Mouse (Mus musculus) kidney, postnatal 36 days (tissue): ENCODE data around the gene Erich2.
A peak's percentile ranks its signal among the peaks of the same experiment; 100 is the strongest.

ENCODE experiments used
- DNase-seq, 2 experiments: peaks; one replicate each; pipeline ENCODE4 v3.0.0; 2021 to 2022; ENCODE audit warnings: mixed read lengths in 2 of 2

The Erich2 gene

DNA sequence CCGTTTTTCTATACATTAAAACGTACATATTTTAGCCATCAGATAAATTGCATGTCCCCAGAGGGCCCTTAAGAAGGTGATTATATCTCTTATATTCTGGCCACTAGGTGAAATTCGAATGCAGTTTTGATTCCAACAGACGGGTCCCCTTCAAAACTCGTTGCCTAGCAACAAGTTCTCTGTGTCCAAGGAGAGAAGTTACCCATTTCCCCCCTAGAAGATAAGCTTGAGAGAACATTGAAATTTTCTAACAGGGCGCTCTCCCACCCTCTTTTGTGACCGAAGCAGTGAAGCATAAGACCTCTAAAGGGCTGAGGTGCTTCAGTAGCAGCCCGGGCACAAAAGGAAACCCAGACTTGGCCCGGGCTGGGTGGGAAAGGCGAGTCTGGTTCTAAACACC lies at the start of gene Erich2:
Erich2 (plus strand) TSS at position 324 of the 400 bp plus-strand sequence.
- DNase-seq, result no peak

DNA sequence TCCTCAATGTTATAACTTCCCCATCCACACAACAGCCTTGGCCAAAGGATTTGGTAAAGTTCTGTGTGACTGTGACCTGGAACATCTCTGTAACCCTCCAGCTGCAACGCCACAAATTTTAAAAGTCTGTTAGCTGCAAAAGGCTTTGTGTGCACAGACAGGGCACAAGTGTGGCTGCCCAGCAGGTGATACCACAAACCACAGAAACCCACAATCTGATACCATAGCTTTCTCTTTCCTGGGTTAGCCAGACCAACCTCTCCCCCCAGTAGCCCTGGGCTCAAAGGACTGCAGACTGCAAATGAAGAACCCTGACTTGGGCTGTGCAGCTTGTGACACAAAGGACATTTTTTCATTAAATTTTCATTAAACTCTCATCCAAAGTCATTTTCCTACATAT lies 45.0 kb upstream of the Erich2 start:
- DNase-seq, result no peak

DNA sequence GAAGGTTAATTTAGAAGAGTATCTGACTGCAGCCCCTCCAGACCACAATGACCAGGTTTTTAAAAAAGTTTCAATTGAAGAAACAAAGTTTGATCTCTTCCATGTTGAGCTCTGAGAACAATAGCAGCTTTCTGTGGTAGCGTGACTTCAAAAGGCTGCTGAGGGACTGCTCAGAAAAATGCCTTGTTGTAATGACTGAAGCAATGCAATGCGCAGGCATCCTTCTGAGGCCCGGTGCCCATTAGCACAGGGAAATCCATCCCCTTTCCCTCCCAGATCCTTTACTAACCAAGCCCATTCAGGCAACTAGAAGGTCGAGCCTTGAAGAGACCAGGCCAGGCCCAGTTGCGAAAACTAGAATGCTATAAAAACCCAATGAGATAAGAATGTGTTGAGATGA lies 37.5 kb upstream of the Erich2 start:
- DNase-seq, result no peak

DNA sequence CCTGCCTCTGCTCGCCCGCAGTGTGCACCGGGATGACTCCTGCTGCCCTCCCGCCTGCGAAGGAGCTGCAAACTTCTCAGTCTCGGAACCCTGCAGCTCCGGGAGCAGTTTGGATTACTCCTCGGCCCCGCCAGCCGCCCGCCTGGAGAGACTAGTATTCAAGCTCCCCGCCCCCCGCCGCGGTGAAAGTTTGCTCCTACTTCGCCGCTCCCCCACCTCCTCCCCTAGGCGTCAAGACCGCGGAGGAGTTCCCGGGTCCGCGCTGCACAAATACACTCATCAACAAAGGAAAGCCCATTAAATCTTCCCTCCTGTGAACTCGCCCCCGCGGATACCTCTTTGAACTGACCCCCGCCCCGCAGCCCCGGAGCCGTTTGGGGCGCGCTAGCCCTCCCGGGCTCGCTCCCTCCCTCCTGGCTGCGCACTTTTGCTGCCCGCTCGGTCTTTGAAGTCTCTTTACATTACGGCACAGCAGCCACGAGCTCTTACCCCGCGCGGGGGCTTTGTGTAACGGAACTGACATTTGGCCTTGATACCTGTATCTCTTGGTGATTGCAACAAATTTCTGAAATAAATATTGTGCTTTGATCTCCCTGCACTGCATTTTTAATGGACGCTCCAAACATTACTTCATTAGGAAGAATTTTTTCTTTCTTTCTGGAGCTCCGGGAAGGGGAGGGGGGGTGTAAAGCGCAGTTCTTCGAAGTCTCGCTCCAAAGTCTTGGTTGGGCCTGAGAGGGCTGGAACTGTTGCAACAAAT lies 36.6 kb upstream of the Erich2 start:
- DNase-seq, result peak; percentile 32 to 73

DNA sequence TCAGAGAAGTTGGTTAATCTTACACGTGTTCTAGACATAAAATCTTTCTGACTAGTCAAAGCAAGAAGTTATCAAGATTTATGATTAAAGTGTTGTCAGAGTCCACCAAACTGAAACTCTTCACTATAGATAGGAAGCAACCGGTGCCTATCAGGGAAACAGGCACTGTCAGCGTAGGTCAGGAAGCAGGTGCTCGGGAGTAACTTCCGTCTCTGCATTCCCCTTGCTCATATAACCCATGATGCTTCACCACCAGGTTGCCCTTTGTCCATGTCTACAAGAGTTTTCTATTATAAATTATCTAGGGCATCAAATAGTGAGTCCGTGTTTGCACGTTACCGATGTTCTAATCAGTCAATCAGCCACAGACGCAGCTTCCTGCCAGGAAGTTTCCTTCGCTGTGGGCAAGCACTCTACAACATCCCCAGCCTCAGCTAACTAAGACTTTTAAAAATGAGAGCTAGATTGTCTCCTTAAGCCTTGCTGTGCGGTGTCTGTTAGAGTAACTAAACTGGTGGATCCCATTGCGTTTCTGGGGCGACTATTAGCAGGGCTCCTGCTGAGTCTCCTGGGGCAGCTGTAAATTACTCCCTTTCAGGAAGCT lies 10.8 kb upstream of the Erich2 start:
- DNase-seq, result no peak

DNA sequence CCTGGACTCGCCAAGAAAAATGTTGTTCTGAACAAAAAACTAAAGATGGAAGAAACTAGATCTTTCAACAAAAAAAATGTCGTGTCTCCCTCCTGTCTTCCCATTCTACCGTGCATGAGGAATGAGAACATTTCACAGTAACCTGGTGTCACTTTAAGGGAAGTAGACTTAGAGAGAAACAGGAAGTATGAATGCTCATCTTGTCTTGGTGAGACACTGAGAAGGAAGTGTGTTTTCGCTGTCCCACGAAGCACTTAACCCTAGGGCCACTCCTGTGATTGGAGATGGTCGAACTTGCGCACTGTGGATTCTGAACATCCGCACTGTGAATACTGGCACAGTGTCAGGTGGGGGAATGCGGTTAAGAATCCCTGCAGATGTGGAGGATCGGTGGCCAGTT lies 5.2 kb upstream of the Erich2 start:
- no peak for DNase-seq

DNA sequence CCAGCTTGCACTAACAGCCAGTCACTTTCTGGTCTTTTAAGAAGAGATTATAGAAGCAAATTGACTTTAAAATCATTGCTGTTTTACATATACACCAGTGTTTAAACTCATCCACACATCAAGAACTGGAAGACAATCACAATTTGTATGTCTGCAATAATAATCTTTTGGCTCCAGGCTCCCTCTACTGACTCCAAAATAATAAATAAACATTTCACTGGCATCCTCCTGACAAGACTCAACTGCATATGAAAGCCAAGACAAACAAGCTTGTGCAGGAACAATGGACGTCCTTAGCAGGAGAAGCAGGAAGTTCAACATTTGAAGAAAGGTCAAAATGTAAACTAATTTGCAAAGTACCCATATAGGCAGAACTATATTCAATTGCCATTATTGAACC lies 3.4 kb upstream of the Erich2 start:
- peak in 1 of 2 experiments; percentile 12 for DNase-seq

DNA sequence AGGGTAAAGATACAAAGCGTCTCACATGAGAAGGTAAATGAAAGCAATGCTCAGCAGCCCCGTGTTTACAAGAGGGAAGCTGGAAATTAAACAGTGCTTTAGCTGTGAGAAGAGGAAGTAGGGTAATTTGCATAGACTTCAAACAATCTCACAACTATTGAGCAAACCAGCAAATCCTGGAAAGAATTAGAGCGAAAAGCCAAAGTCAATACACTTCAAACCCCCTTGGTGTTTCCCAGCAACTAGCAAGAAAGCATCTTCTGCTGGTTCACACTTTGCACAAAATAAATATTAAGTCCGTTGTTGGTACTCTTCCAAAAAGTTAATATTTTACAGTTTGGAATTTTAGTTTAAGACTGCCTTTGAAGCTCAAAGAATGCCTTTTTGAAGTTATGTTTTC lies 2.7 kb upstream of the Erich2 start:
- DNase-seq, result peak in 1 of 2 experiments; percentile 14

DNA sequence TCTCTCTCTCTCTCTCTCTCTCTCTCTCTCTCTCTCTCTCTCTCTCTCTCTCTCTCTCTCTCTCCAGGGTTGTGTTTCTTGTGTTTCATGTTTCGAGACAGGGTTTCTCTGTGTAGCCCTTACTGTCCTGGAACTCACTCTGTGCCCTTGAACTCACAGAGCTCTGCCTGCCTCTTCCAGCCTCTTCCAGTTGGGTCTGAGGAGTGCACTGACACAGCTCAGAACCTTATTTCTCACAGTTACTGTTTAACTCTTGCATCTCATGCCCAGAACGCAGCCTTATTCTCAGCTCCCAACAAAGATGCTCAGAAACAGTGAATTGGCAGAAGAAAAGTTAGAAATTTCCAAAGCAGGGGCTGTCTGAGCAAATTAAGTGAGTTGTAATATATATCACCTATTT lies 2.2 kb upstream of the Erich2 start:
- peak; percentile 43 to 45 for DNase-seq

DNA sequence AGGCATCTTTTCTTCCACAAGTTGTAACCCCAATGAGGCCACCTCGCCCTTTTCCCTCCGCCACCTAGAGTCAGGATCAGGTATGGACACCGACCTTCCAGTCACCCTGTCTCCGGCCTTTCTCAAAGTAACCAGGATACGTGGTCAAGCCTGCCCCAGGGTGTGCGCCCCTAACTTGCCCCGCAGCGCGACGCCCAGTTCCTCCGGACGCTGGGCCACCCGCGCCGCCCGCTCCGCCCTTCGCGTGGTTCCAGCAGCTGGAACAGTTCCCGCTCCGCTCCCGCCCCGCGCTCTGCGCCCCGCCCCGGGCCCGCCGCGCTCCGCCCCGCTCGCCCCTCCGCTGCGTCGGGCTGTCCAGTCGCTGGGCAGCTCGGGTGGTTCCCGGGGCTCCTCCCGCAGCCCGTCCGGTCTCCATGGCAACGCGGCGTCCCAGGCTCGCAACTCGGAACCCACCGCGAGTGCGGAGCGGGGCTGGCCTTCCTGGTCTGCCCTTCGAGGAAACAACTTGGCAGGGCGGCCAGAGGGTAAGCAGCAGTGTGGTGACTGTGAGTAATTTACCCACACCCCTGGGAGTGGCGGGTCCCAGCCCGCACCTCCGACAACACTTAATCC lies 508 bp downstream of the Erich2 start:
- peak; percentile 91 to 94 for DNase-seq

DNA sequence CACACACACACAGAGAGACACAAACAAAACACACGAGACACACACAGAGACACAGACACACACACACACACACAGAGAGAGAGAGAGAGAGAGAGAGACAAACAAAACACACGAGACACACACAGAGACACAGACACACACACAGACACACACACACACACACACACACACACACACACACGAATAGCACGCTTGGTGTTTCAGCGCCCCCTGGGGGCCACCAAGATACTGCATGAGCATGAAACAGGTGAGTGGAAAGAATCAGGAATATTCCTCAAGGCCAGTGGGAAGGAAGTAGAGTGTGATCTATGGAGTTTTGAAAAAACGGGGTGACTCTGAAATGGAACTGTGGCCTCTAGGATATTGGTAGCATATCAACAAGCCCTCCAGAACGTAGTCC lies 29.7 kb downstream of the Erich2 start:
- peak; percentile 29 to 87 for DNase-seq

DNA sequence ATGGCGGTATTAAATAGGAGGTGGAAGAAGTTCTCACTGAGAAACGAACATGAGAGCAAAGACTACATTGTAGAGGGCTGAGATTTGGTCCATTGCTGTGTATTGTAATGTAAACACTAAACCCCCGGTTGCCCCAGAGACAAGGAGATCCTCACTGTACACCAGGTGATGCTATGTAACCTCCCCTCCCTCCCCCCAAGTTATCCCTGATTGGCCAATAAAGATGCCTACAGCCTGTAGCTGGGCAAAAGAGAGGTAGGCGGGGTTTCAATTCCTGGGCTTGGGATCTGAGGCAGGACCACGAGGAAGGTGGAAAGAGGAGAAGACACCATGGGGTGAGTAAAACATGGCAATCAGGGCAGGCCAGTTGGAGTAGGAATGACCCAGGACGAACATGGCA lies 42.1 kb downstream of the Erich2 start:
- no peak for DNase-seq

DNA sequence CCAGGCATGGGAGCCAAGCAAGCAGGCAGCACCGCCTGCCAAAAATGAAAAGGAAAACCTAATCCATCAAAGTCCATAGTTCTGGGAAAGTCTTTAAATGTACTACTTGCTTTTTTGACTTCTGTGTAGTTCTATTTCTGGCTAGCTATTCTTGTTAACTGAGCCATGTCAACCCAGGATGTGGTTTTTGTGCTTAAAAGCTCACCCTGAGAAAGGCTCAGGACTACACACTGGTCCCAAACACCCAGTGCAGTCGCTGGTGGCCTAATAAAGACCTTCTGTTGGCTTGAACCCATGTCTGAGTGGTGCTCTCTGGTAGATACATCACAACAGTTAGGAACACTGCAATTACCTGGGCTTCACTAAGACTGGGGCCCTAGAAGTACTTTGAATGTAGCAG lies 42.8 kb downstream of the Erich2 start:
- no peak for DNase-seq

DNA sequence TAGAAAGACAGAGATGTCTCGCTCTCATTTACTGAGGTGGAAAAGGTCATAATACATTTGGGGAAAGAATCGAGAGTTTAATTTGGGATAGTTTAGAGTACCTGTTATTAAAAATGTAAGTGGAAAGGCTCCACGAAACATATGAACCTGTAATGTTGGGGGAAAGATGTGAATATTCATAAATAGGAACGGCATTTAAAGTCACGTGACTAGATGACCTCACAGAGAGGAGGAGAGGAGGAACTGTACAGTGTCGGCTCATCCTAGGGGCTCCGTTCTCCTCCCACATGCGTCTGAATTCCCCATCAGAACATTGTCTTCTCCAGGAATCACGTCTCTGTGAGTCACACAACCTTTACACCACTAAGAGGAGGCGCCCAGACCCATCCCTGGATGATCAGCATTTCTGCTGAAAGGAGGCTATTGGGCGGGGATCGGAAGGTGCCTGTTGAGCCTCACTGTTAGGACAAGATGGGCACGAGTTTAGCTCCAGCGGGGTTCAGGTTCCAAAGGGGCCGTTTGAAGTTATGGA lies 43.5 kb downstream of the Erich2 start:
- DNase-seq, result no peak

DNA sequence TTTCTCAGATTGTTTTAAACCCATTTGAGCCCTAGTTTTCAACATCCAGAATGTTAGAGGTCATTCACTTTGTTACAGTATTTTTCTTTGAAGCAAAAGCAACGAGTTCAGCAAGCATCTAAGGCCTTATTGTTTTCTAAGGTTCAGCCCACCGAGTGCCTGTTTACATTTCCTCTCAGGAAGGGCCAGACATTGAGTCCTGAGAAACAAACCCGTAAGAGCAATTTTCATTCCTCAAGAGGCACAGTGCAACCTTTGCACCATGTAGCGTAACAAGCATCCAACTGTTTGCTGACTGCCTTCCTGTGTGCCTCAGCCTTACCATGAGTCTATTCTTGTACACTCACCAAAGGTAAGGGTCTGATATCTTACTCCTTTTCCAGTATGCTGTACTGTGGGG lies 44.2 kb downstream of the Erich2 start, which contains the start of gene Gad1:
Gad1 (plus strand) TSS at position 301 of the 400 bp plus-strand sequence.
- DNase-seq, result no peak

DNA sequence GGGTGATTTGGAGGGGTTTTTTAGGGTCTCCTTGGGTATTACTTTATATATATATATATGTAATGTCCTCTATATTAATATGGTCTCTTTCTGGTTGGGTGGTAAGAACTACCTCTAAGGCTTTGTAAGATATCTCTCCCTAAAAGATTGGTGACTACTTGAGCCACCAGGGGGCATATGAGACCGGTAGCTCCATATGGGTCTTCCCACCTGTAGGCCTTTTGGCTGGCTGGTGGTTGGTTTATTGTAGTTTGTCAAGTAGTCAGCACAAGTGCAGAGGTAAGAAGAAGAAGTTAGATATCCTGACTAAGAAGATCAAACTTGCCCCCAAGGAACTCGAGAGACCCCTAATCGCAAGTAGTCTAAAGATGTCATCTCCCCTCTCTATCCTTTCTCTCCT lies 45.2 kb downstream of the Erich2 start:
- DNase-seq, result no peak

DNA sequence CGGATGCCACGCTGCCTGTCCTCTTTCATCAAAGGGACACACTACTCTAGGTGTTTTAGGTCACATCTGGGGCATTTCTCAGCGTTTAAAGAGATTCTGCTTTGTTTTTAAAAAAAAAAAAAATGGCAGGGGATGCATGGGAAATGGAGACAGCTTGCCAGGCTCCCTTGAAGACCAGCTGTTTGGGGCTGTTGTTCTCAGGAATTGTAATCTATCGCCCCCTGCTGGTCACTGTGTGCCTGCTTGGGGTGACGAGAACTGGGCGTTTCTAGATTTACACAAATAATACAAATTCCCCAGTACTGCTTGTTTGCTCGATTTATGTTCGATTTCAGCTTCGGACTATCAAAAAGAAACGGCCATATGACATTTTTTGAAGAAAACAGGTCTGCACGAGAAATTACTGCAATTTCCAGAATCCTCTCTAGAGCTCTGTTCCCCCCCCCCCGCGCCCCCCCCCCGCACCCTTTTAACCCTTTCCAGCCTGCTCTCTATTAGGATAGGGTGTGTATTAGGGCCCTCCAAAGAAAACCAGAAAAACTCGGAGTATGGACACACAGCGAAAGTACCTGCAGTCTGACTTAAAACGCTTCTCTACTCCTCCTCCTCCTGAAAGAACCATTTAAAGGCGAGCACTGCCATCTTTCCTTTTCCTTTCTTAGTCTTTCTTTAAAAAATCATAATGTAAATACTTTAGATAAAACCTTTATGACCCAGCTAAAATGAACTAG lies 49.7 kb downstream of the Erich2 start:
- DNase-seq, result peak; percentile 76 to 88

DNA sequence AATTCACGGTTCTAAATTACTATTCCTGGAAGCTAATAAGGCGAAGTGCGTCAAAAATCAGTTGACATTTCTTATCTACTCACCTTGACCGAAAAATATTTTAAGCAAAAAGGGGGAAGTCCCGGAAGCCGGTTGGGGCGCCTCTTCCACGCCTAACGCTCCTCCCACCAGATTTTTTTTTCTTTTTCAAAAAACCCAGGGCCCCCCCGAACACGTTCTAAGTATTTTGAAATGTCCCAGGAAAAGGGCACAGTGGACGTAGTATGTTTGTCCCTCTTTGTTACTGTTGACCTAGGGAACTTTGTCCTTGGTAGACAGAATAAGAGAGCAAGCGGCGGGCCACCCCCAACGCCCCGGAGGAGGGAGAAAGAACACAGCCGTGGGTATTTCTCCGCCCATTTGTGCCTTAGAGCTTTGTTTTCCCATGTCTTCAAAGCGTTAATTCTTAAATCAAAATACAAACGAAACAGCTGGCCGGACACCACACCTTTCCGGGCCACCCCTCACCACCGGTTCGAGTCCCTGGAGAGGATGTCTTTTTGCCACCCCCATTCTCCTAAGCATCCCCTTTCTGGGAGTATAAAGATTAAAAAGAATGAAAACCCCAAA lies 50.3 kb downstream of the Erich2 start:
- DNase-seq, result no peak

DNA sequence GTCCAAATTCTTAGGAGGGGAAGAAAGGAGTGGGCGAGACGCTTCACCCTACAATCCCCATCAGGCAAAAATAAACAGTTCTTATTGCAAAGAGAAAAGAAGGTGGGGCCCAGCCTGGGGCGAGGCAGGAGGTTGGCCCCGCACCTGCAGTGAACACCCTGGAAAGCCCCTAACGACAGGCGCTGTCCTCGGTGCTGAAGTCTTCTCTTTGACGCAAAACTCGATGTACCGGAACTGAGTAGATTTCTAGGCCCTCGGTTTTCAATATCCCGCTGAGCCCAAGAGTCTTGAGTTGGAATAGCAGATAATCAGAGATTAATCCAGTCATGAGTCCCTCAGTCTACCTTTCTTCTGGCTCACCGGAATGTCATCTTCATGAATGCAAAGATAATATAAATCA lies 50.9 kb downstream of the Erich2 start:
- DNase-seq, result peak; percentile 56 to 86

DNA sequence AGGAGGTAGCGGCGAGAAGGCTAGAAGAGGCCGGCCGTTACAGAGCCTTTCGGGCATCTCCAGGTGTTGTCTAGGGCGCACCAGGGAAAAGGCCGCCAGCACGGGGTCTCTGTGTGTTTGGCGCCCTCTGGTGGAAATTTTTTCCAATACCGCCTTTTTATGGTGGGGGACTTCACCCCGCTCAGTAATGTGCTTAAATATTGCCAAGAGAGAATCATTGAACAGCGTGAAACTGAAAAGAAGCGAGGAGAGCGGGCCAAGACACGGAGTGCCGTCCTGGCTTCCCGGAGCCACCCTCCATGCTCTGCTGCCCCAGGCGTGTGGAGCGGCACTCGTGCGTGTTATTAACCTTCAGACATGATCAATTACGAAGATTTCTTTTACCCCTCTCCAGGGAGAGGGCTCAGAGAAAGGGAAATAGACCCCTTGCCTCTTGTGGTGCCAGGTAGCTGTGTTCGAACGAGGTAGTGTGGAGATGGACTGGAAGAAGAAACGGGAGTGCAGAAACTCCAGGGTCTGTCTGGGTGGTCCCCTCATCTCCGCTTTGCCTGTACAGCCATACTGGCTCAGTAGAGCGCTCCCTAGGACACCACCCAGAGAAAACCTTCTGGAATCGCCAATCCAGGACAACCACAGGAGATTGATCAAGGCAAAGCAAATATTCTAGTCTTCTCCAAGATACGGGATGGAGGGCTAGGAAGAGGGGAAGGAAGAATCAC lies 52.6 kb downstream of the Erich2 start:
- peak; percentile 24 to 63 for DNase-seq

DNA sequence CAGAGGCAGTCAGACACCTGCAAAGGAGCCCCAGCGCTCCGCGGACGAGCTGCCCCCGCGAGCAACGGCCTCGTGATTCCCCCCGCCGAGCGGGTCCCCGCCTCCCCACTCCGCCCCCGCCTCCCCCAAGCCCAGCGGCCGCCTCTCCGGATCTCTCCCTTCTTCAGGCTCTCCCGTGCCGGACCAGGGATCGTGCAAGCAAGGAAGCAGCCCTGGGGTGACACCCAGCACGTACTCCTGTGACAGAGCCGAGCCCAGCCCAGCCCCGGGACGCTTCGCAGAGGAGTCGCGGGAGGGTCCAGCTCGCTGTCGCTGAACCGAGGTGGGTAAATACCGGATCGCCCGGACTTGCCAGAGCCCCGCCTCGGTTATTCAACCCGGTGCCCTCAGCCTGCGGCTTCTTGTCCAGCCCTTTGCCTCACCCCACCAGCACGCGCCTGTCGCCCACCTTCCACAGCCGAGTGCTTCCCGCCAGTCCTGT lies 53.4 kb downstream of the Erich2 start:
- DNase-seq, result no peak

DNA sequence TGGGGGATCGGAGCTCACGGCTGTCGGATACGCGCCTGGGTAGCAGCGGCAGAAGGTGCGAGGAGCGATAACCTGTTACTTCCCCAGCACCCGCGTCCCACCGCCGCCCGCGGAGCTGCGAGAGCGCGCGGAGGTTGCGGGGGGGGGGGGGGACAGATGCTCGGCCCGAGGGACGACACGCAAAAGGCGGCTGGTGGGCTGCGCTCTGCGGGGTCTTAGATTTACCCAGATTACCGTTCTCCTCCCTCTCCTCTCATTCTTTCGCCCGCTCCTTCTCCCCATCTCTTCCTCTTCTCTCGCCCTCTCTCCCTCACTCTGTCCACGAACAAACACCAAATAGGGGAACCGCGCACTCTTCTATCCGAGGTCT lies 54.0 kb downstream of the Erich2 start:
- DNase-seq, result no peak
